Mouse (Mus musculus): ENCODE results near the gene Ptpre. TPM values are rescaled to one million over a fixed set of nuclear protein-coding genes. Genes with fewer than 3 reads are reported as not detected.

Gene Ptpre
- total and polyA plus RNA-seq, 3 experiments, result 2.3 to 6.9 (median 3.7) TPM

GRCm38 (mm10) chr7:135529068-135529467, 8.2 kb upstream of the Ptpre start:
- no peaks in the 10 kb centered on the region for H3K27me3 ChIP-seq (replicated peaks)
- DNase-seq (ENCODE audit: extremely low read depth), result no peak

GRCm38 (mm10) chr7:135534548-135535189, 2.6 kb upstream of the Ptpre start:
- Histone ChIP-seq H3K4me1 (ENCODE audit: control insufficient read depth in 1 of 2, insufficient read depth in 2 of 2) (0 out of 4 replicates have a peak, but pooled peaks cover 0 to 4% of the 10 kb centered on the region in 2 experiments), H3K27me3 (replicated peaks) (no peaks in the 10 kb centered on the region), H3K27ac (ENCODE audit: insufficient read depth, low read depth) (no peak overlapping the region), H3K4me3 (replicated peaks in 1 of 3; ENCODE audit: low read depth in 2 of 3, low read length in 2 of 3, poor library complexity in 1 of 3) (no peak overlapping the region), H3K4me2 (ENCODE audit: insufficient read depth, low read depth, poor library complexity, severe bottlenecking) (no peak overlapping the region), H3K9ac (ENCODE audit: insufficient read depth, low read depth) (no peak overlapping the region), H3K36me3 (replicated peaks in 1 of 2; ENCODE audit: control insufficient read depth in 1 of 2, insufficient read depth in 1 of 2, low read length in 1 of 2) (no peaks in the 10 kb centered on the region), H3K79me2 (replicated peaks; ENCODE audit: control insufficient read depth, extremely low read depth, insufficient read depth, poor library complexity, severe bottlenecking) (no peaks in the 10 kb centered on the region), H3K9me3 (replicated peaks; ENCODE audit: low read length) (no peaks in the 10 kb centered on the region)
- no peak for DNase-seq (ENCODE audit: extremely low read depth)
- in situ Hi-C loops (cut with MboI; ENCODE audit: low pct_ligation_motif_present, low pct_unique_long_range_greater_than_20kb, low sequenced_read_pairs), result no loop called here
- dilution Hi-C loops (cut with MboI; ENCODE audit: extremely low pct_ligation_motif_present, extremely low pct_unique_long_range_greater_than_20kb, low sequenced_read_pairs), result no loop called here
- TF ChIP-seq MEF2A (IDR thresholded peaks at IDR 0.05; ENCODE audit: borderline replicate concordance, low read depth, low read length) (no peak), ETS1 (conservative IDR thresholded peaks at IDR 0.05; ENCODE audit: low read depth, low read length) (no peak), CTCF (conservative IDR thresholded peaks at IDR 0.05 in 1 of 2, IDR thresholded peaks at IDR 0.05 in 1 of 2; ENCODE audit: low read depth in 2 of 2, low read length in 2 of 2) (no peak)

More at GRCm38 (mm10) chr7:135529068-135529467, 8.2 kb upstream of the Ptpre start:
- Histone ChIP-seq H3K9me3 (replicated peaks; ENCODE audit: low read length) (no peaks in the 10 kb centered on the region), H3K4me2 (ENCODE audit: insufficient read depth, low read depth, poor library complexity, severe bottlenecking) (no peak overlapping the region), H3K79me2 (replicated peaks; ENCODE audit: control insufficient read depth, extremely low read depth, insufficient read depth, poor library complexity, severe bottlenecking) (no peaks in the 10 kb centered on the region), H3K36me3 (replicated peaks in 1 of 2; ENCODE audit: control insufficient read depth in 1 of 2, insufficient read depth in 1 of 2, low read length in 1 of 2) (no peaks in the 10 kb centered on the region), H3K4me1 (ENCODE audit: control insufficient read depth in 1 of 2, insufficient read depth in 2 of 2) (no peaks in the 10 kb centered on the region), H3K27ac (ENCODE audit: insufficient read depth, low read depth) (no peak overlapping the region), H3K9ac (ENCODE audit: insufficient read depth, low read depth) (no peak overlapping the region), H3K4me3 (replicated peaks in 1 of 3; ENCODE audit: low read depth in 2 of 3, low read length in 2 of 3, poor library complexity in 1 of 3) (no peak overlapping the region)
- TF ChIP-seq TCF12 (IDR thresholded peaks at IDR 0.05; ENCODE audit: low read depth, low read length), result no peak
- in situ Hi-C loops (cut with MboI; ENCODE audit: low pct_ligation_motif_present, low pct_unique_long_range_greater_than_20kb, low sequenced_read_pairs), result no loop called here
- dilution Hi-C loops (cut with MboI; ENCODE audit: extremely low pct_ligation_motif_present, extremely low pct_unique_long_range_greater_than_20kb, low sequenced_read_pairs), result no loop called here

GRCm38 (mm10) chr7:135535908-135536307, 1.4 kb upstream of the Ptpre start:
- Histone ChIP-seq H3K27me3 (replicated peaks) (no peaks in the 10 kb centered on the region), H3K4me1 (ENCODE audit: control insufficient read depth in 1 of 2, insufficient read depth in 2 of 2) (0 out of 4 replicates have a peak, but pooled peaks cover 0 to 4% of the 10 kb centered on the region in 2 experiments), H3K79me2 (replicated peaks; ENCODE audit: control insufficient read depth, extremely low read depth, insufficient read depth, poor library complexity, severe bottlenecking) (no peaks in the 10 kb centered on the region), H3K4me3 (replicated peaks in 1 of 3; ENCODE audit: low read depth in 2 of 3, low read length in 2 of 3, poor library complexity in 1 of 3) (no peak overlapping the region), H3K27ac (ENCODE audit: insufficient read depth, low read depth) (no peak overlapping the region), H3K9me3 (replicated peaks; ENCODE audit: low read length) (no peaks in the 10 kb centered on the region), H3K36me3 (replicated peaks in 1 of 2; ENCODE audit: control insufficient read depth in 1 of 2, insufficient read depth in 1 of 2, low read length in 1 of 2) (no peaks in the 10 kb centered on the region), H3K4me2 (ENCODE audit: insufficient read depth, low read depth, poor library complexity, severe bottlenecking) (no peak overlapping the region), H3K9ac (ENCODE audit: insufficient read depth, low read depth) (no peak overlapping the region)
- in situ Hi-C loops (cut with MboI; ENCODE audit: low pct_ligation_motif_present, low pct_unique_long_range_greater_than_20kb, low sequenced_read_pairs) (no loop called here), dilution Hi-C loops (cut with MboI; ENCODE audit: extremely low pct_ligation_motif_present, extremely low pct_unique_long_range_greater_than_20kb, low sequenced_read_pairs) (no loop called here)
- TF ChIP-seq RAD21 (IDR thresholded peaks at IDR 0.05; ENCODE audit: low read depth, low read length) (no peak), MAX (IDR thresholded peaks at IDR 0.05; ENCODE audit: low read length) (no peak), PAX5 (IDR thresholded peaks at IDR 0.05; ENCODE audit: low read length) (no peak), EP300 (IDR thresholded peaks at IDR 0.05; ENCODE audit: low read length) (no peak), CHD1 (IDR thresholded peaks at IDR 0.05; ENCODE audit: low read depth, low read length) (no peak), CHD2 (IDR thresholded peaks at IDR 0.05; ENCODE audit: low read length) (no peak), POLR2AphosphoS2 (IDR thresholded peaks at IDR 0.05; ENCODE audit: low read depth, low read length) (no peak), USF2 (conservative IDR thresholded peaks at IDR 0.05; ENCODE audit: low read depth, low read length) (no peak), ZC3H11A (IDR thresholded peaks at IDR 0.05; ENCODE audit: low read depth, low read length) (no peak), MAFK (IDR thresholded peaks at IDR 0.05; ENCODE audit: insufficient replicate concordance, low read length) (no peak), TBP (conservative IDR thresholded peaks at IDR 0.05; ENCODE audit: low read depth, low read length) (no peak), USF1 (IDR thresholded peaks at IDR 0.05; ENCODE audit: low read depth, low read length) (no peak)
- DNase-seq (ENCODE audit: extremely low read depth), result no peak
